Mouse (Mus musculus) small intestine, adult 2 months (tissue): ENCODE data around the gene Rerg. TPM values are rescaled to one million over a fixed set of nuclear protein-coding genes. Genes with fewer than 3 reads are reported as not detected.

Source experiments
- H3K27ac ChIP-seq: fragments of 200-500 bp; 2 replicates; pipeline ENCODE4 v1.5.1; 2012; ENCODE audit warnings: low read depth, low read length, control low read depth, inconsistent platforms; ENCODE audit not compliant: insufficient read depth
- H3K27me3 ChIP-seq: fragments of 200-500 bp; 2 replicates; pipeline ENCODE4 v1.6.1; 2012; ENCODE audit warnings: mild to moderate bottlenecking, moderate library complexity, low read length, inconsistent platforms; ENCODE audit not compliant: control insufficient read depth, insufficient read depth
- H3K36me3 ChIP-seq: fragments of 200-500 bp; 2 replicates; pipeline ENCODE4 v1.6.1; 2012; ENCODE audit warnings: mild to moderate bottlenecking, low read length, control low read depth, inconsistent platforms; ENCODE audit not compliant: control insufficient read depth, insufficient read depth
- H3K4me1 ChIP-seq: fragments of 200-500 bp; 2 replicates; pipeline ENCODE4 v1.6.1; 2012; ENCODE audit warnings: low read length, inconsistent platforms, mixed read lengths; ENCODE audit not compliant: control insufficient read depth, insufficient read depth, insufficient read length
- H3K4me3 ChIP-seq: fragments of 200-500 bp; 2 replicates; pipeline ENCODE4 v1.5.1; 2012; ENCODE audit warnings: low read depth, mild to moderate bottlenecking, control low read depth, inconsistent platforms, low read length, moderate library complexity
- CTCF ChIP-seq: fragments of 200-500 bp; IDR thresholded peaks from 2 replicates; pipeline ENCODE4 v1.5.1; 2012; ENCODE audit warnings: low read depth, mild to moderate bottlenecking, control low read depth, inconsistent platforms, low read length, moderate library complexity, mixed read lengths; ENCODE audit not compliant: insufficient replicate concordance, insufficient read length; ENCODE audit errors: extremely low read depth
- POLR2A ChIP-seq: fragments of 200-500 bp; IDR thresholded peaks from 2 replicates; pipeline ENCODE4 v1.6.1; 2012; ENCODE audit warnings: low read depth, mild to moderate bottlenecking, control low read depth, inconsistent platforms, low read length, moderate library complexity
- WGBS: fragments of 180-500 bp; shearing (Covaris S2); methylation state at CpG from one replicate; pipeline ENCODE4 v1.1.7; 2018; 5-methylcytosine and 5-hydroxymethylcytosine counted together
- polyA plus RNA-seq: library from polyadenylated mRNA; depleted of rRNA; stranded (reverse); fragments of >200 nt; gene quantifications from 2 replicates; pipeline ENCODE4 v1.2.3, GENCODE M21; 2012

Rerg gene
- polyA plus RNA-seq, 1 experiment = 3.4 TPM

- Histone ChIP-seq H3K27ac (no peak overlapping the region), H3K4me3 (no peak overlapping the region), H3K36me3 (no peaks in the 10 kb centered on the region), H3K27me3 (no peaks in the 10 kb centered on the region), H3K4me1 (peaks cover 11% of the 10 kb centered on the region; the same call in 1 of the 2 replicates)
- WGBS = 90% methylated on average over 4 of the region's 4 CpGs
- TF ChIP-seq CTCF (no peak), POLR2A (no peak)
Observed at GRCm38 (mm10) chr6:137163061-137163460, 7.2 kb downstream of the Rerg start.

GRCm38 (mm10) chr6:137162481-137162880 lies 7.8 kb downstream of the Rerg start:
- Histone ChIP-seq H3K4me1 (peaks cover 11% of the 10 kb centered on the region; the same call in 1 of the 2 replicates), H3K4me3 (no peak overlapping the region), H3K27me3 (no peaks in the 10 kb centered on the region), H3K36me3 (no peaks in the 10 kb centered on the region), H3K27ac (no peak overlapping the region)
- 82% methylated on average over 7 of the region's 7 CpGs for WGBS
- TF ChIP-seq CTCF (no peak), POLR2A (no peak)

- H3K4me1 ChIP-seq = peaks cover 11% of the 10 kb centered on the region; the same call in 1 of the 2 replicates
- H3K27ac ChIP-seq = peak overlapping the region; percentile 77
- 27% methylated on average over 11 of the region's 11 CpGs for WGBS
- H3K36me3 ChIP-seq = no peaks in the 10 kb centered on the region
- TF ChIP-seq CTCF (no peak), POLR2A (no peak)
- no peak overlapping the region for H3K4me3 ChIP-seq
- H3K27me3 ChIP-seq = no peaks in the 10 kb centered on the region
Observed at GRCm38 (mm10) chr6:137161491-137162088, 8.7 kb downstream of the Rerg start.

GRCm38 (mm10) chr6:137159372-137159926 lies 10.8 kb downstream of the Rerg start:
- TF ChIP-seq POLR2A (no peak), CTCF (no peak)
- Histone ChIP-seq H3K27me3 (no peaks in the 10 kb centered on the region), H3K27ac (no peak overlapping the region), H3K4me3 (no peak overlapping the region), H3K4me1 (peaks cover 11% of the 10 kb centered on the region; the same call in 1 of the 2 replicates), H3K36me3 (no peaks in the 10 kb centered on the region)
- WGBS = 91% methylated on average over 8 of the region's 8 CpGs

- WGBS = 67% methylated on average over 11 of the region's 11 CpGs
- TF ChIP-seq CTCF = no peak
- TF ChIP-seq POLR2A = no peak
- peaks cover 9% of the 10 kb centered on the region; the same call in 1 of the 2 replicates for H3K4me1 ChIP-seq
- no peak overlapping the region for H3K4me3 ChIP-seq
- H3K27me3 ChIP-seq = no peaks in the 10 kb centered on the region
- no peaks in the 10 kb centered on the region for H3K36me3 ChIP-seq
- H3K27ac ChIP-seq = no peak overlapping the region
Observed at GRCm38 (mm10) chr6:137156437-137157219, 13.7 kb downstream of the Rerg start.

GRCm38 (mm10) chr6:137155196-137156137 lies 14.8 kb downstream of the Rerg start:
- no peak overlapping the region for H3K27ac ChIP-seq
- no peak overlapping the region for H3K4me3 ChIP-seq
- H3K4me1 ChIP-seq = peaks cover 4% of the 10 kb centered on the region; the same call in 1 of the 2 replicates
- no peaks in the 10 kb centered on the region for H3K27me3 ChIP-seq
- TF ChIP-seq CTCF (no peak), POLR2A (no peak)
- no peaks in the 10 kb centered on the region for H3K36me3 ChIP-seq
- 71% methylated on average over 26 of the region's 26 CpGs for WGBS
